Mouse (Mus musculus) CD8-positive naive resting alpha-beta T cell, adult 2 months (primary cell): ENCODE data around the gene Selp.
A peak's percentile ranks its signal among the peaks of the same experiment; 100 is the strongest.

Experiments used
- DNase-seq, 2 experiments: peaks; one replicate each; pipeline ENCODE4 v3.0.0; 2022; ENCODE audit warnings: low read depth in 2 of 2, low spot score in 2 of 2

Selp gene

GRCm38 (mm10) chr1:164173145-164173544 lies 58.1 kb downstream of the Selp start:
- DNase-seq: no peak

- DNase-seq: no peak
Measured at GRCm38 (mm10) chr1:164176856-164177255, 61.8 kb downstream of the Selp start.

GRCm38 (mm10) chr1:164178429-164178828 lies 63.4 kb downstream of the Selp start:
- DNase-seq: no peak

DNA sequence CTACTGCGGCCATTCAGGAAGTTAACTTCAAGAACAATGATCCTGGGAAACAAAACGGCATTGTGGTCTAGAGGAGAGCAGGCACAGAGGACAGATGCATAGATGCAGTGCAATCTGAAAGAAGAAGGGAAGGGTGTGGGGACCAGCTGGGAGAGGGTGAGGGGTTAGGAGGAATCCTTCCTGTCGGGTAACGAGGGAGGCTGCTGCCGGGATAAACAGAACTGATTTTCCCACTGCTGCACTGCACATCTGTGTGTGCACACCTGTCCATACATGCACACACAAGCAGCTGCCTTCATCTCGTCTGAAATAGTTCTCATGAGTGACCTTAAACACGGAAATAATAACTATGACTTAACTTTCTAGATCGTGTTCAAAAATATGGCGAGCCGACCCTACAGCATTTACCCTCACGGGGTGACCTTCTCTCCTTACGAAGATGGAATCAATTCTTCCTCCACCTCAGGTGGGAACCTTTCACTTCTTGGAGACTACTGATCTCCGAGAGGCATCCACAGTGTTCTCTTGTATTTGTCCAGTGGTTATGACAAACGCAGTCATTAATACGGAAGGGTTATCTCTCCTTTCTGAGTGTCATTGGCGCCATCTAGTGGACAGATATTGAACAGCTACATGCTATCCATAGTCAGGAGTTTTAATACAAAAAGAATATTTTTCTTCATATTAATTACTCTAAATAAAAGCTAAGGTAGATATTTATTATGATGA lies 69.2 kb downstream of the Selp start:
- DNase-seq: peak; percentile 61 to 72

DNA sequence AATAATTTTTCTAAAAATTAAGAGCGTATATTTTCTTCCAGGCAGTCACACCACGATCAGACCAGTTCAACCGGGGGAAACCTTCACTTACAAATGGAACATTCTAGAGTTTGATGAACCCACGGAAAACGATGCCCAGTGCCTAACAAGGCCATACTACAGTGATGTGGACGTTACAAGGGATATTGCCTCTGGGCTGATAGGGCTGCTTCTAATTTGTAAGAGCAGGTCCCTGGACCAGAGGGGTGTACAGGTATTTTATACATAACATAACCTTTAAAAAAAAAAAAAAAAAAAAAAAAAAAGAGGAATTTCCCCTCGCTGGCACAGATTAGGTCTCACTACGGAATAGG lies 69.8 kb downstream of the Selp start:
- DNase-seq: no peak

- DNase-seq: no peak
Measured at GRCm38 (mm10) chr1:164185316-164185715, 70.3 kb downstream of the Selp start.

- no peak for DNase-seq
Measured at GRCm38 (mm10) chr1:164187002-164187560, 72.0 kb downstream of the Selp start.

DNA sequence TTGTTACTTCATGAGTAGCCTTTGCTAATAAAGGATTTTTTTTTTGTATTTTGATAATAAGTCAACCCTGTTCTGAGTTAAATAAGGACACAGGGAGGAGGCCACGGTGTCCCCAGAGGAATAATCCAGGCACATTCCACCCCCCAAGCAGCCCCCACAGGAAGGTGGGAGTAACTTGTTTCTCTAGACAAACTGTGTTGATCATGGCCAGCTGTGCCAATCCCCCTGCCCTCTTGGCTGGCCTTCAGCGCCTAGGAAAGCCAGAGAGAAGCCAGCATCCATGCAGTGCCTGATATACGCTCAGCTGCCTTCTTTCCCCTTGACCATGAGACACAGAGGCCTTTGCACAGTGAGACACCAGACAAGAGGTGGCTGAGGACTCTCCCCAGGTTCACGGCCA lies 84.5 kb downstream of the Selp start:
- no peak for DNase-seq
